Mouse (Mus musculus): ENCODE measurements around the gene Ccs. TPM values are rescaled to one million over a fixed set of nuclear protein-coding genes. Genes with fewer than 3 reads are reported as not detected.

Ccs gene
- polyA plus RNA-seq, 1 experiment = 58.4 TPM

GRCm38 (mm10) chr19:4793281-4793830, 45.8 kb downstream of the Ccs start:
- no peak for DNase-seq (ENCODE audit: extremely low spot score in 1 of 2, low spot score in 1 of 2)

GRCm38 (mm10) chr19:4786313-4786712, 52.8 kb downstream of the Ccs start:
- DNase-seq (ENCODE audit: extremely low spot score in 1 of 2, low spot score in 1 of 2) = no peak

GRCm38 (mm10) chr19:4785206-4785605, 53.9 kb downstream of the Ccs start:
- no peak for DNase-seq (ENCODE audit: extremely low spot score in 1 of 2, low spot score in 1 of 2)

- DNase-seq (ENCODE audit: extremely low spot score in 1 of 2, low spot score in 1 of 2) = no peak
These were observed 56.2 kb downstream of the Ccs start for GRCm38 (mm10) chr19:4782891-4783290.

Other genes with a start within 250 kb of the Ccs start
- 31.8 and 33.5 TPM in 2 replicates for gene Lrfn4, start 223.7 kb downstream of the Ccs start, polyA plus RNA-seq (2012; rRNA removed)
- gene Rce1, start 213.7 kb downstream of the Ccs start, polyA plus RNA-seq (2012; rRNA removed) = 49.4 and 54.8 TPM in 2 replicates
- gene Gm960, start 140.7 kb downstream of the Ccs start, polyA plus RNA-seq (2012; rRNA removed) = 3.9 and 4.5 TPM in 2 replicates
- 186 and 200 TPM in 2 replicates for gene Sptbn2, start 128.2 kb downstream of the Ccs start, polyA plus RNA-seq (2012; rRNA removed)
- 24.3 and 25.3 TPM in 2 replicates for gene Rbm4b, start 82.8 kb downstream of the Ccs start, polyA plus RNA-seq (2012; rRNA removed)
- 64.7 and 65.5 TPM in 2 replicates for gene Rbm4, start 45.4 kb downstream of the Ccs start, polyA plus RNA-seq (2012; rRNA removed)
- 15.3 and 16.3 TPM in 2 replicates for gene Gm21992, start 27.7 kb downstream of the Ccs start, polyA plus RNA-seq (2012; rRNA removed)
- gene Rbm14, start 27.7 kb downstream of the Ccs start, polyA plus RNA-seq (2012; rRNA removed) = 26.8 and 28.0 TPM in 2 replicates
- gene Ccdc87, start within 50 bp of the Ccs start, polyA plus RNA-seq (2012; rRNA removed) = 1.6 and 1.9 TPM in 2 replicates
- 138 and 145 TPM in 2 replicates for gene Ctsf, start 15.8 kb upstream of the Ccs start, polyA plus RNA-seq (2012; rRNA removed)
- gene Actn3, start 38.6 kb upstream of the Ccs start, polyA plus RNA-seq (2012; rRNA removed) = 0.76 and 1.2 TPM in 2 replicates
- gene Zdhhc24, start 39.3 kb upstream of the Ccs start, polyA plus RNA-seq (2012; rRNA removed) = 40.9 and 41.3 TPM in 2 replicates
- gene Bbs1, start 67.3 kb upstream of the Ccs start, polyA plus RNA-seq (2012; rRNA removed) = 32.7 and 36.4 TPM in 2 replicates
- gene Dpp3, start 89.0 kb upstream of the Ccs start, polyA plus RNA-seq (2012; rRNA removed) = 45.7 and 46.2 TPM in 2 replicates
- gene Peli3, start 103.8 kb upstream of the Ccs start, polyA plus RNA-seq (2012; rRNA removed) = 13.7 and 15.0 TPM in 2 replicates
- gene Mrpl11, start 122.8 kb upstream of the Ccs start, polyA plus RNA-seq (2012; rRNA removed) = 52.3 and 64.9 TPM in 2 replicates
- 19.8 and 36.8 TPM in 2 replicates for gene Npas4, start 151.0 kb upstream of the Ccs start, polyA plus RNA-seq (2012; rRNA removed)
- 23.2 and 26.5 TPM in 2 replicates for gene Slc29a2, start 184.5 kb upstream of the Ccs start, polyA plus RNA-seq (2012; rRNA removed)
- gene B4gat1, start 199.5 kb upstream of the Ccs start, polyA plus RNA-seq (2012; rRNA removed) = 96.1 and 97.4 TPM in 2 replicates
- gene AC124502.3, start 199.6 kb upstream of the Ccs start, polyA plus RNA-seq (2012; rRNA removed) = 4.4 and 5.4 TPM in 2 replicates
- 32.4 and 32.5 TPM in 2 replicates for gene Brms1, start 202.0 kb upstream of the Ccs start, polyA plus RNA-seq (2012; rRNA removed)
- 59.9 and 70.6 TPM in 2 replicates for gene Rin1, start 211.1 kb upstream of the Ccs start, polyA plus RNA-seq (2012; rRNA removed)
- 5.2 and 5.7 TPM in 2 replicates for gene Cd248, start 228.7 kb upstream of the Ccs start, polyA plus RNA-seq (2012; rRNA removed)
- 106 and 122 TPM in 2 replicates for gene Tmem151a, start 246.2 kb upstream of the Ccs start, polyA plus RNA-seq (2012; rRNA removed)
- 44.7 and 45.1 TPM in 2 replicates for gene Yif1a, start 249.2 kb upstream of the Ccs start, polyA plus RNA-seq (2012; rRNA removed)

Measured in frontal cortex, adult 2 months (tissue).